Mouse (Mus musculus) G1E (cell line): ENCODE results near the gene Apopt1.

ENCODE experiments used
- CTCF ChIP-seq: IDR thresholded peaks from 2 replicates; pipeline ENCODE4 v1.5.1; 2012; ENCODE audit warnings: low read depth, low read length, inconsistent platforms, mixed read lengths
- TAL1 ChIP-seq: conservative IDR thresholded peaks from 2 replicates; pipeline ENCODE4 v1.6.1; 2012; ENCODE audit warnings: low read depth, low read length, inconsistent platforms, mixed read lengths

GRCm38 (mm10) chr12:111745274-111745673, 32.2 kb downstream of the Apopt1 start:
- TF ChIP-seq CTCF: no peak
- TF ChIP-seq TAL1: no peak
